ENCODE assay signal across 8 mouse cellular contexts in genomic region chr16:87248501-87249030, GRCm38 (mm10).
DNase-seq lines count a peak whose midpoint lies in the region; ATAC-seq lines count a peak whose summit lies in the region.

No protein-coding gene starts in this region.

- H3K4me2 ChIP-seq in liver, embryonic 12.5 days, result no peak overlapping the region

- H3K27me3 ChIP-seq in liver, embryonic 12.5 days (replicated peaks), result no peaks in the 10 kb centered on the region

- no peak overlapping the region for H3K9ac ChIP-seq in liver, embryonic 12.5 days

- no peaks in the 10 kb centered on the region for H3K4me1 ChIP-seq in liver, embryonic 12.5 days

- no peak for ATAC-seq in liver, embryonic 12.5 days

- WGBS in liver, embryonic 12.5 days (ENCODE audit: insufficient replicate concordance), result 35% methylated on average over 6 of the region's 6 CpGs

- DNase-seq in adrenal gland, postnatal 10 days, result peak; percentile 65
- DNase-seq in adrenal gland, adult 2 months, result no peak
- DNase-seq in liver, result peak; percentile 45
- DNase-seq in c-Kit-positive CD71-positive TER-119-negative erythroid progenitor cells, embryonic 14.5 days (ENCODE audit: low read depth), result peak; percentile 23
- peak; percentile 79 for DNase-seq in heart, postnatal 4 days
- peak; percentile 41 for DNase-seq in lung, postnatal 36 days
- DNase-seq in T-cell, adult 2 months (ENCODE audit: low spot score), result no peak

- no peak overlapping the region for H3K27ac ChIP-seq in liver, embryonic 12.5 days

- no peaks in the 10 kb centered on the region for H3K9me3 ChIP-seq in liver, embryonic 12.5 days (replicated peaks)

- no peaks in the 10 kb centered on the region for H3K36me3 ChIP-seq in liver, embryonic 12.5 days

- H3K4me3 ChIP-seq in liver, embryonic 12.5 days, result no peak overlapping the region

Comparison
In these comparisons a context has a peak if more than half of its experiments do, and no peak if none do; other contexts are left out.
1. DNase-seq: peak in adrenal gland, postnatal 10 days (single experiment), liver (single experiment), c-Kit-positive CD71-positive TER-119-negative erythroid progenitor cells, embryonic 14.5 days (single experiment), heart, postnatal 4 days (single experiment) and lung, postnatal 36 days (single experiment); none in adrenal gland, adult 2 months (single experiment) and T-cell, adult 2 months (single experiment).